Mouse (Mus musculus) lung, adult 2 months (tissue): ENCODE measurements around the gene Nup210.

Experiments
- CTCF ChIP-seq: fragments of 200-500 bp; IDR thresholded peaks from 2 replicates; pipeline ENCODE4 v1.5.1; 2011; ENCODE audit warnings: mild to moderate bottlenecking, low read length, control low read depth; ENCODE audit not compliant: insufficient read depth
- POLR2A ChIP-seq: fragments of 200-500 bp; IDR thresholded peaks from 2 replicates; pipeline ENCODE4 v1.6.1; 2011; ENCODE audit warnings: low read depth, mild to moderate bottlenecking, control low read depth, low read length, borderline replicate concordance; ENCODE audit errors: extremely low read depth

- TF ChIP-seq CTCF (no peak), POLR2A (no peak)
Measured at GRCm38 (mm10) chr6:91076249-91076648, 40.4 kb downstream of the Nup210 start.
